Mouse (Mus musculus) E14TG2a.4 (cell line): ENCODE data around the gene Cdca5.

ENCODE experiments used
- CTCF ChIP-seq: conservative IDR thresholded peaks from 2 replicates; pipeline ENCODE4 v1.5.1; 2014; ENCODE audit warnings: low read length
- POU5F1 ChIP-seq: IDR thresholded peaks from 2 replicates; pipeline ENCODE4 v1.6.1; 2014; ENCODE audit warnings: low read length, borderline replicate concordance

DNA sequence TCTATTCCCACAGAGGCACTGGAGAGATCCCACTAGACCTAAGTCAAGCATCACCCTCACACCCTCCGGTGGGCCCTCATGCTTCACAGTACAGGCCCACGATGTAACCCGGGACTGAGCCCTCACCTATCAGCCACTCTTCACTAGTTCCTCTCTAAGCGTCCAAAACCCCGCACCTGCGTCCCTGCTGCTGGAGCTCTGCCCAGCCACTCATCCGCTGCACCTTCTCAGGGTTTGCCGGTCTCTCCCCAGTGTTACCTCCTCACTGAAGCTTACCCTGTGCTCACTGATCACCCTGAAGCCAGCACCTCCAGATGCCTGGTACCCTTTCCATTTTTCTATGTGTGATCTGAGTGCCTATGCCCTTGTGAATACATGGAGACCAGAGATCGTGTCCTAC, 42.5 kb upstream of the Cdca5 start:
- TF ChIP-seq CTCF (no peak), POU5F1 (no peak)
